Mouse (Mus musculus) midbrain, embryonic 14.5 days (tissue): Measurements from ENCODE around the gene Zfp655. TPM values are rescaled to one million over a fixed set of nuclear protein-coding genes. Genes with fewer than 3 reads are reported as not detected.

Experiments used
- ATAC-seq: fragments of 200-750 bp; cut with Nextera tagmentation; 2 replicates; pipeline ENCODE4 v1.8.0; 2017; ENCODE audit warnings: moderate number of reproducible peaks, moderate library complexity; ENCODE audit not compliant: low FRiP score, low TSS enrichment
- DNase-seq: peaks from one replicate; pipeline ENCODE4 v3.0.0-alpha.2; 2015
- H3K27ac ChIP-seq: fragments of 300-500 bp; sonication (generic); replicated peaks from 2 replicates; pipeline ENCODE4 v1.5.1; 2014; ENCODE audit warnings: mild to moderate bottlenecking, low read depth, low read length, moderate library complexity
- H3K27me3 ChIP-seq: fragments of 300-500 bp; sonication (generic); 2 replicates; pipeline ENCODE4 v1.6.1; 2014; ENCODE audit warnings: low read length, control low read depth, mixed read lengths; ENCODE audit not compliant: control insufficient read depth, insufficient read depth
- H3K36me3 ChIP-seq: fragments of 300-500 bp; sonication (generic); 2 replicates; pipeline ENCODE4 v1.6.1; 2014; ENCODE audit warnings: low read length, control low read depth; ENCODE audit not compliant: control insufficient read depth, insufficient read depth
- H3K4me1 ChIP-seq: fragments of 300-500 bp; sonication (generic); 2 replicates; pipeline ENCODE4 v1.6.1; 2014; ENCODE audit warnings: mild to moderate bottlenecking, antibody characterized with exemption, low read length, control low read depth; ENCODE audit not compliant: control insufficient read depth, insufficient read depth
- H3K4me2 ChIP-seq: fragments of 300-500 bp; sonication (generic); 2 replicates; pipeline ENCODE4 v1.6.1; 2014; ENCODE audit warnings: mild to moderate bottlenecking, low read length, moderate library complexity
- H3K4me3 ChIP-seq: fragments of 300-500 bp; sonication (generic); replicated peaks from 2 replicates; pipeline ENCODE4 v1.5.1; 2014; ENCODE audit warnings: low read depth, low read length
- H3K9ac ChIP-seq: fragments of 300-500 bp; sonication (generic); replicated peaks from 2 replicates; pipeline ENCODE4 v1.6.1; 2014; ENCODE audit warnings: mild to moderate bottlenecking, low read length, moderate library complexity
- H3K9me3 ChIP-seq: fragments of 300-500 bp; sonication (generic); 2 replicates; pipeline ENCODE4 v1.6.1; 2016; ENCODE audit warnings: low read length, control low read depth, mixed read lengths; ENCODE audit not compliant: control insufficient read depth
- WGBS: fragments of 180-500 bp; shearing (Covaris S2); extraction: QIAGEN DNeasy Blood & Tissue Kit; methylation state at CpG from one replicate; pipeline ENCODE4 v1.1.7; 2014; 5-methylcytosine and 5-hydroxymethylcytosine counted together
- polyA plus RNA-seq: library from polyadenylated mRNA; unstranded; fragments of >200 nt; fragmentation: Nextera tagmentation; extraction: Ambion mirVana; gene quantifications from 2 replicates; pipeline ENCODE4 v1.2.1, GENCODE M21; 2014

Zfp655 gene
- 41.6 and 44.4 TPM in 2 replicates for polyA plus RNA-seq

DNA sequence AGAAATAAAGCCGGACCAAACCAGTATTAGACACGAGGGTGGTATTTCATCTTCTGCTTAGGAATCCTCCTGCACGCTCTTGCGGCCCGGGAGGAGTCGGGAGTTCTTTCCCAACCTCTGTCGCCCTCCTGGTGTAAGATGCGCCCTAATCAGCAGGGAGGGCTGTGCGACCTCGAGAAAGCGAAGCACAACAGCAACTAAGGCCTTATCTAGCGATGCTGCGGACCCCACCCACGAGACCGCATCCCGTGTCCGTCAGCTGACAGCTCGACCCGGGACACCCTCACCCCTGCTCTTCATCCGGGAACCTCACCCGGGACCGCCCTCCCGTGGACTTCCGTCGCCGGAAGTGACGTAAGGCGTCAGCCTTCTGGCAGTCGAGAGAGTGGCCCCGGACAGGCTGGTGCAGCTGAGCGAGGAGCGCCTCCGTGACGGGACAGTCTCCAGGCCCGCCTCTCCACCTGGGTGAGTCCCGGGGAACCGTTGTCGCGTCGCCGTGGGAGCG lies at the start of gene Zfp655:
Gene Zfp655, plus strand, starts transcription at position 349 of the 505 bp plus-strand sequence.
- ATAC-seq (peak; percentile 97), DNase-seq (peak; percentile 98)
- H3K9me3 ChIP-seq: no peaks in the 10 kb centered on the region
- H3K4me2 ChIP-seq: peak within 1 kb of the TSS; percentile 90
- H3K36me3 ChIP-seq: peaks cover 32% of the 10 kb centered on the region
- H3K9ac ChIP-seq: peak within 1 kb of the TSS; percentile 97
- WGBS: under 1% methylated on average over 42 of the region's 42 CpGs
- peaks cover 5% of the 10 kb centered on the region for H3K4me1 ChIP-seq
- H3K4me3 ChIP-seq: peak within 1 kb of the TSS; percentile 99
- peak within 1 kb of the TSS; percentile 92 for H3K27ac ChIP-seq
- no peaks in the 10 kb centered on the region for H3K27me3 ChIP-seq

DNA sequence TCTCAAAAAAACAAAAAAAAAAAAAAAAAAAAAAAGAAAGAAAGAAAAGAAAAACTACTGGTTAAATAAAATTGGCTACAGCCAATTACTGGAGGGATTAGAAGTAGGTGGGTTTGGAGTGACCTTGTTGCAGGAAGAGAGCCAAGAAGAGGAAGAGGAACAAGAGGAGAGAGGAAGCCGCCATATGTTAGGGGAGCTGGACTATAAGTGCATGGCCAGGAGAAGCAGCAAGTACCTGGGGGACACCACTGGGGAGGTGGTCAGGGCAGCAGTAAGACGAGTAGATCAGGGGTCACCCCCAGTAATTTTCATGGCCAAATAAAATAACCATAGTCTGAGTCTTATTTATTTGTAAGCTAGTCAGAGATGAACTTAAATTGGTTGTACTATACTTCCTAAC lies 46.3 kb upstream of the Zfp655 start:
- Histone ChIP-seq H3K27me3 (no peaks in the 10 kb centered on the region), H3K9ac (no peak overlapping the region), H3K27ac (no peak overlapping the region), H3K4me1 (peaks cover 4% of the 10 kb centered on the region), H3K4me3 (no peak overlapping the region), H3K36me3 (peaks cover 72% of the 10 kb centered on the region), H3K9me3 (no peaks in the 10 kb centered on the region), H3K4me2 (no peak overlapping the region)
- DNase-seq (no peak), ATAC-seq (no peak)
- 93% methylated on average over 2 of the region's 2 CpGs for WGBS

- Histone ChIP-seq H3K4me2 (peak overlapping the region; percentile 88; the same call in 1 of the 2 replicates), H3K4me1 (peaks cover 15% of the 10 kb centered on the region), H3K27ac (no peak overlapping the region), H3K27me3 (no peaks in the 10 kb centered on the region), H3K36me3 (peaks cover 39% of the 10 kb centered on the region), H3K9me3 (no peaks in the 10 kb centered on the region), H3K9ac (no peak overlapping the region), H3K4me3 (no peak overlapping the region)
- DNase-seq (no peak), ATAC-seq (no peak)
- 96% methylated on average over 6 of the region's 6 CpGs for WGBS
Observed at GRCm38 (mm10) chr5:145189416-145189815, 42.1 kb upstream of the Zfp655 start.

GRCm38 (mm10) chr5:145190373-145190772 lies 41.1 kb upstream of the Zfp655 start:
- no peak for ATAC-seq
- Histone ChIP-seq H3K27me3 (no peaks in the 10 kb centered on the region), H3K4me1 (peaks cover 15% of the 10 kb centered on the region), H3K4me3 (peak overlapping the region; percentile 88), H3K4me2 (peak overlapping the region; percentile 88), H3K9me3 (no peaks in the 10 kb centered on the region), H3K9ac (peak overlapping the region; percentile 82), H3K36me3 (peaks cover 40% of the 10 kb centered on the region), H3K27ac (no peak overlapping the region)
- DNase-seq: no peak
- 68% methylated on average over 5 of the region's 5 CpGs for WGBS

GRCm38 (mm10) chr5:145190875-145191798 lies 40.4 kb upstream of the Zfp655 start:
- under 1% methylated on average over 41 of the region's 41 CpGs for WGBS
- peaks cover 39% of the 10 kb centered on the region for H3K36me3 ChIP-seq

DNA sequence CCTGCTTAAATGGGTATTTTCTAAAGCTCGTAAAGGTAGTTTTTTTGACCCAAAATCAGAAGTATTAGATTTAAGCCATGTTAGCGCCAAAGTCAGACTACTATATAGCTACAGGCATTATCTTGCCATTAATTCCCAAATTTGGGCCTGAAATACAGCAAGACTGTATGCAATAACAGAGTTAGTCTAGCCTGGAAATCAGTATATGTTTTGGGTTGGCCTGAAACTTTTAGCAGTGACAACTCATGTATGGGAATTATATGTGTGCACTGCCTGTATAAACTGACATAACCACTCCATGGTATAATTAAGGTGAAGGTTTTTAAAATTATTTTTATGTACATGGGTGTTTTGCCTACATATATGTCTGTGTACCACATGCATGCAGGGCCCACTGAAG lies 39.6 kb upstream of the Zfp655 start, which contains the start of gene Atp5j2:
Gene Atp5j2, minus strand, starts transcription at position 101 of the 400 bp plus-strand sequence.
- Histone ChIP-seq H3K4me3 (peak within 1 kb of the TSS; percentile 88), H3K9ac (peak within 1 kb of the TSS; percentile 82), H3K4me2 (peak within 1 kb of the TSS; percentile 88), H3K36me3 (peaks cover 31% of the 10 kb centered on the region), H3K27ac (peak within 1 kb of the TSS; percentile 85), H3K9me3 (no peaks in the 10 kb centered on the region), H3K27me3 (no peaks in the 10 kb centered on the region), H3K4me1 (peaks cover 15% of the 10 kb centered on the region)
- DNase-seq (no peak), ATAC-seq (no peak)
- 86% methylated on average over 2 of the region's 2 CpGs for WGBS

More at GRCm38 (mm10) chr5:145190875-145191798, 40.4 kb upstream of the Zfp655 start:
- H3K4me3 ChIP-seq: peak overlapping the region; percentile 88
- DNase-seq (peak; percentile 96), ATAC-seq (peak; percentile 91)
- H3K27ac ChIP-seq: peak overlapping the region; percentile 85
- H3K4me1 ChIP-seq: peaks cover 15% of the 10 kb centered on the region
- peak overlapping the region; percentile 88 for H3K4me2 ChIP-seq
- H3K27me3 ChIP-seq: no peaks in the 10 kb centered on the region
- H3K9me3 ChIP-seq: no peaks in the 10 kb centered on the region
- H3K9ac ChIP-seq: peak overlapping the region; percentile 82

- ATAC-seq (no peak), DNase-seq (no peak)
- Histone ChIP-seq H3K9me3 (no peaks in the 10 kb centered on the region), H3K27ac (no peak overlapping the region), H3K27me3 (no peaks in the 10 kb centered on the region), H3K9ac (no peak overlapping the region), H3K36me3 (peaks cover 16% of the 10 kb centered on the region), H3K4me3 (peak overlapping the region; percentile 82; the same call in 1 of the 2 replicates), H3K4me1 (peaks cover 15% of the 10 kb centered on the region), H3K4me2 (peak overlapping the region; percentile 97)
- 79% methylated on average over 7 of the region's 7 CpGs for WGBS
Observed at GRCm38 (mm10) chr5:145200387-145200786, 31.1 kb upstream of the Zfp655 start.

- H3K9ac ChIP-seq: peak within 1 kb of the TSS; percentile 75
- no peaks in the 10 kb centered on the region for H3K9me3 ChIP-seq
- ATAC-seq (peak; percentile 19; the same call in 1 of the 2 replicates), DNase-seq (peak; percentile 95)
- WGBS: 3% methylated on average over 37 of the region's 37 CpGs
- H3K4me3 ChIP-seq: peak within 1 kb of the TSS; percentile 82
- H3K27ac ChIP-seq: peak within 1 kb of the TSS; percentile 63
- peaks cover 8% of the 10 kb centered on the region; the same call in 1 of the 2 replicates for H3K36me3 ChIP-seq
- H3K4me1 ChIP-seq: peaks cover 18% of the 10 kb centered on the region
- no peaks in the 10 kb centered on the region for H3K27me3 ChIP-seq
- peak within 1 kb of the TSS; percentile 97 for H3K4me2 ChIP-seq
Observed at GRCm38 (mm10) chr5:145201321-145201991, 30.1 kb upstream of the Zfp655 start, which contains the start of gene Zkscan14. Gene Zkscan14 (minus strand): TSS chr5:145201868.
